Mouse (Mus musculus) liver, embryonic 15.5 days (tissue): Measurements from ENCODE around the gene Mpi. TPM values are rescaled to one million over a fixed set of nuclear protein-coding genes. Genes with fewer than 3 reads are reported as not detected.
A peak's percentile ranks its signal among the peaks of the same experiment; 100 is the strongest.

ENCODE experiments used
- ATAC-seq: fragments of 200-750 bp; cut with Nextera tagmentation; 2 replicates; pipeline ENCODE4 v1.8.0; 2017; ENCODE audit warnings: moderate number of reproducible peaks, mild to moderate bottlenecking, moderate library complexity; ENCODE audit not compliant: insufficient read depth
- H3K27ac ChIP-seq: fragments of 300-500 bp; sonication (generic); replicated peaks from 2 replicates; pipeline ENCODE4 v1.5.1; 2015; ENCODE audit warnings: mild to moderate bottlenecking, inconsistent platforms
- H3K27me3 ChIP-seq: fragments of 300-500 bp; sonication (generic); 2 replicates; pipeline ENCODE4 v1.6.1; 2015; ENCODE audit warnings: mild to moderate bottlenecking, inconsistent platforms
- H3K36me3 ChIP-seq: fragments of 300-500 bp; sonication (generic); replicated peaks from 2 replicates; pipeline ENCODE4 v1.6.1; 2015; ENCODE audit warnings: moderate library complexity, mild to moderate bottlenecking, inconsistent platforms
- H3K4me1 ChIP-seq: fragments of 300-500 bp; sonication (generic); replicated peaks from 2 replicates; pipeline ENCODE4 v1.6.1; 2015; ENCODE audit warnings: inconsistent platforms
- H3K4me2 ChIP-seq: fragments of 300-500 bp; sonication (generic); 2 replicates; pipeline ENCODE4 v1.6.1; 2015; ENCODE audit warnings: moderate library complexity, mild to moderate bottlenecking, inconsistent platforms
- H3K4me3 ChIP-seq: fragments of 300-500 bp; sonication (generic); replicated peaks from 2 replicates; pipeline ENCODE4 v1.5.1; 2015; ENCODE audit warnings: mild to moderate bottlenecking, inconsistent platforms
- H3K9ac ChIP-seq: fragments of 300-500 bp; sonication (generic); 2 replicates; pipeline ENCODE4 v1.6.1; 2015; ENCODE audit warnings: moderate library complexity, mild to moderate bottlenecking, inconsistent platforms
- H3K9me3 ChIP-seq: fragments of 300-500 bp; sonication (generic); replicated peaks from 2 replicates; pipeline ENCODE4 v1.6.1; 2016; ENCODE audit warnings: inconsistent platforms
- WGBS: fragments of 180-500 bp; shearing (Covaris S2); methylation state at CpG from one replicate; pipeline ENCODE4 v1.1.7; 2015; ENCODE audit warnings: mixed read lengths; ENCODE audit not compliant: insufficient replicate concordance; 5-methylcytosine and 5-hydroxymethylcytosine counted together
- polyA plus RNA-seq: library from polyadenylated mRNA; unstranded; fragments of >200 nt; fragmentation: Nextera tagmentation; extraction: Ambion mirVana; gene quantifications from 2 replicates; pipeline ENCODE4 v1.2.1, GENCODE M21; 2015

Mpi gene
- 11.9 and 12.5 TPM in 2 replicates for polyA plus RNA-seq

DNA sequence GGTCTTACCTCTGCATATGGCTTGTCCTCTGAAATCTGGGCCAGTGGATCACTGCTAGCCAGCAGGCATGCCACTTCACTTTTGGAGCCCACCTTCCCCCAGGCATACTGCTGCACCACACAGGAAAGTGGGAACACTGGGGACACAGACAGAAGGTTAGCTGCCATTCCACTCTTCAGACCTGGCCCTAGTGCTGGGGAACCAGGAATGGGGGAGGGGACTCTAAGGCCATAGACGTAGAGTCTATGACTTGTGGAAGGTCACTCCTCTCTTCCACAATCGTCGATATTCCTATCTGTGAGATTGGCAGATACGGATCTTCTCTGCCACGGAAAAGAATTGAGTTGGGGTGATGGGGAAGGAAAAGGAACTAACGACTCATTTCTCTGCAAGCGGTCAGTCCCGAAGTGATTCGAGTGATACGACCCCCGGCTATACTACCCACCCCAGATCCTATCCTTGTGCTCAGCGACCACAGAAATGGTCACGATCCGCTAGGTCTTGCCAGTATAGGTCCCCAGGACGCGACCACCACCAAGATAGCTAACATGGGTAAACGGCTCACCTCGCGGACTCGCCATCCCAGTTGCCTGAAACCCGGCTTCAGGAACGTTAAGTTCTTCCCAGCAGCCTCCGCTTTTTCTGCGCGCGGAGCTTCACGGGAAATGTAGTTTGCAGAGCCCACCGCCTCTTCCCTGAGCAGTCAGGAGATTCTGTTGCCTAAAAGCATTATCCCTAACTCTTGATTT, at the start of gene Mpi:
TSS of gene Mpi (minus strand) at position 625 of the 749 bp plus-strand sequence.
- Histone ChIP-seq H3K4me1 (peaks cover 32% of the 10 kb centered on the region), H3K9ac (peak within 1 kb of the TSS; percentile 62), H3K27me3 (no peaks in the 10 kb centered on the region), H3K36me3 (peaks cover 12% of the 10 kb centered on the region; the same call in 1 of the 2 replicates), H3K9me3 (no peaks in the 10 kb centered on the region), H3K4me3 (peak within 1 kb of the TSS; percentile 68), H3K27ac (no peak within 1 kb of the TSS), H3K4me2 (peak within 1 kb of the TSS; percentile 77)
- ATAC-seq, result no peak; the same call in 1 of the 2 replicates
- under 1% methylated on average over 28 of the region's 28 CpGs for WGBS

DNA sequence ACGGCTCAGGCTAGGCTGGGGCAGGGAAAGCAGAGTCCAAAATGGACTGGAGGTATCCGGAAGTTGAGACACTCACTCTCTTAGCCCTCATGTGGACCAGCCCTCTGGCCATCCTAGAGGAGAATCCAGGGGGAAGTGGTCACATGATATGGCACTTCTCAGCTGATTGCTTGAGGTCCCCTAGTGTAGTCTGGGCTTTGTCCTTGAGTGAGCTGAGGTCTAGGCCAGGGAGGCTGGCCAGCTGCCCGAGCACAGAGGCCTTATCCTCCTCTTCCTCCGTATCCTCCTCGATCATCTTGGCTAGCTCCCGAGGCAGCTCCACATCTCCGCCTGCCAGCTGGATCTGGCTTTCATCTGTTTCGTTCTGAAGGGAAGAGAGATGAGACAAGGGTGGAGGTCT, 49.5 kb upstream of the Mpi start:
- Histone ChIP-seq H3K4me2 (no peak overlapping the region), H3K27me3 (peaks cover 42% of the 10 kb centered on the region), H3K4me3 (no peak overlapping the region), H3K9me3 (no peaks in the 10 kb centered on the region), H3K9ac (no peak overlapping the region), H3K4me1 (peaks cover 11% of the 10 kb centered on the region), H3K27ac (no peak overlapping the region), H3K36me3 (no peaks in the 10 kb centered on the region)
- WGBS, result 58% methylated on average over 8 of the region's 8 CpGs
- no peak for ATAC-seq

DNA sequence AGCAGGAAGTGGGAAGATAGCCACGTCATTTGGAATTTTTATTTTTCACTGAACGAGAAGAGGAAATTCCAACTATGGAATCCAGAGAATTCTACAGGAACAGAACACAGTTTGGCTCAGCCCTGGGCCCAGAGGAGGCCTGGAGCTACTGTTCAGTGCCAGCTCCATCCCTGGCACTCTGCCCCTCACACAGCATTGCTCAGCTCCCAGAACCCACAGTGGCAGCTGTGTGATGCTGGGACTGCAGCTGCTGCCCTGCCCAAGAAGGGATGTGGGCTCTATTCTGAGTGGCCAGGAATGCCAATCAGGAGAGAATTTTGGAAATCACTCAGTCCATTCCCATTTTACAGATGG, 48.8 kb upstream of the Mpi start:
- Histone ChIP-seq H3K9me3 (no peaks in the 10 kb centered on the region), H3K27me3 (peaks cover 35% of the 10 kb centered on the region), H3K9ac (no peak overlapping the region), H3K4me1 (peaks cover 11% of the 10 kb centered on the region), H3K36me3 (no peaks in the 10 kb centered on the region), H3K4me3 (no peak overlapping the region), H3K4me2 (no peak overlapping the region), H3K27ac (no peak overlapping the region)
- WGBS, result 49% methylated on average over 2 of the region's 2 CpGs
- no peak for ATAC-seq

DNA sequence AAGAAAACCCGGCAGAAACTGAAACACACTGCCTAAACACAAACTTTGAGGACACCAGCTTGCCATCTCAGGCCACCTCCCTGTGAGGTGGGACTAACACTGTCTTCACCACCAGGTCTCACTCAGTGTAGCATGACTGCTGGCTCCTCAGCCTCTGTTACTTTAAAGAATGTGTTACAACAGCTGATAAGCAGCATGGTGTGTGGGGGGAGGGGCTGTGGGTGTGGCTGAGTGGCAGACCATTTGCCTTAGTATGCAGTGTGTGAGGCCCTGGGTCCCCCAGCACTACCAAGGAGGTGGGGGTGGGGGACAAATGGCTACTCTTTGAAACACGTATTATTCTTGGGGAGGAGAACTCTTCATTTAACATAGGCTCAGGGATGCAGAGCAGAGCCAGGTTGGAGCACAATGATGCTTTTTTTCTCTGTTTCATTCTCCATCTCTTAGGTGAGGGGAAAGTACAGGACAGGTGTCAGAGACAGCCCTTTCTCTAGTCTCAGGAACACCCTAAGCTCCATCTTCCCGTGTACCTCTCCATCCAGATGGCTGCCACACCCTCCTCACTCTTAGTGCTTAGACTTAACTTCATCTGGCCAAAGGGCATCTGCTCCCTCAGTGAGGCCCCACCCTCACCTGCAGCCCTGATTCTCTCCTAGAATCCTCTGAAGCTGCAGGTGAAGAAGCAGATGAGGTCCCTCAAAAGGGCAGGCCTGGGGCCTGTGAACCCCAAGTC, 48.2 kb upstream of the Mpi start:
- H3K9me3 ChIP-seq, result no peaks in the 10 kb centered on the region
- no peak overlapping the region for H3K9ac ChIP-seq
- 15% methylated on average over 3 of the region's 3 CpGs for WGBS
- H3K36me3 ChIP-seq, result no peaks in the 10 kb centered on the region
- ATAC-seq, result no peak
- peaks cover 29% of the 10 kb centered on the region for H3K27me3 ChIP-seq
- H3K4me2 ChIP-seq, result no peak overlapping the region
- H3K4me1 ChIP-seq, result peaks cover 11% of the 10 kb centered on the region
- H3K27ac ChIP-seq, result no peak overlapping the region
- no peak overlapping the region for H3K4me3 ChIP-seq

DNA sequence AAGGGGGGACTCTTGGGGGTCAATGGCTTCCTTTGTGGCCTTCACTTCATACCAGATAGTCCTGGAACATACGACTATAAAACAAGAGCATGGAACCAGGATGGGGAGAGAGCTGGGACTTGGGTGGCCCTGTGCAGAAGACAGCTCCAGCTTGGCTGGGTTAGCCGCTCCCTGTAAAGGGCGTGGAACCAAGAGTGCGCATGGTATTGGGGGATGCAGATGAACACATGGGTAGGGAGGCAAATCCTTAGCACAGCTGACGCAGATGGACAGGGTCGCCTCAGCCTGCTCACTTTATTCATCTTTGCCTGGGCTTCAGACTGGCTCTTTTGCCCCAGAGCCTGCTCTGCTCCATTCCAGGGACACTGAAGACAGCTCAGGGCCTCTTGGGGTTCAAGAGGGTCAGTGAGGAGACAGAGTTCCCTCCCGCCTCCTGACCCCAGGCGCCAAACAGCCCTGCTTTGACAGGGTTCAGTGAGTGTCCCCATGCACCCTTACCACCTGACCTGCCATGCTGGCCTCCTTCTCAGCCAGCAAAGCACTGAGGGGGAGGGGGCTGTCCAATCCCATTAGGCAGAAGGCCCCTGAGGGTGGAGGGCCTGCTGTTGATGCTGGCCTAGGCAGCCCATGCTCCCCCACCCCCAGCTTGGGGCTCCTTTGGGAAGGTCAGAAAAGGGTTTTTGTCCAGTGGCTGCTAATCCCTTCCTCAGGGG, 46.4 kb upstream of the Mpi start:
- Histone ChIP-seq H3K9ac (no peak overlapping the region), H3K27me3 (peaks cover 13% of the 10 kb centered on the region), H3K4me2 (no peak overlapping the region), H3K4me1 (peaks cover 16% of the 10 kb centered on the region), H3K4me3 (no peak overlapping the region), H3K27ac (no peak overlapping the region), H3K9me3 (no peaks in the 10 kb centered on the region), H3K36me3 (peaks cover 3% of the 10 kb centered on the region; the same call in 1 of the 2 replicates)
- ATAC-seq, result no peak
- 55% methylated on average over 8 of the region's 8 CpGs for WGBS

DNA sequence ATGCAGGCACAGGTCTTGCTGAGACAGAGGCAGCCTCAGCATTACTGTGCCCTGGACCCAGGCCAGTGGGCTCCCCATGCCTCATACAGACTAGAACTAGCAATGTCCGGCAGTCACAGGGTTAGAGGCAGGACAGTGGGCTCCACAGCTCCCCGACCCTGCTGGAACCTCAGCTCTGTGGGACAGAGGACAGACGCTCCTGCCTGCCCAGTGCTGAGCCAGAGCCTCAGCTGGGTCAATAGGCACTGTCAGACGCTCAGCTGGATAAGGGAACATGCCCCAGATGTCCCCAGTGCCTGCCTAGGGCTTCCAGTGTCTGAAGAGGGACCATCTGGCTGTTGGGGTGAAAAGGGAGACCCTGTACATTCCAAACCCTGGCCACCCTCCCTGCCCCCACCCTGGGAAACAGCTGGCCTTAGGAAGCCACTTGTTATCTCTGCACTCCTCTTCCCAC, 45.4 kb upstream of the Mpi start:
- H3K4me1 ChIP-seq, result peaks cover 21% of the 10 kb centered on the region
- no peak overlapping the region for H3K27ac ChIP-seq
- H3K27me3 ChIP-seq, result peaks cover 8% of the 10 kb centered on the region; the same call in 1 of the 2 replicates
- ATAC-seq, result no peak
- peaks cover 9% of the 10 kb centered on the region; the same call in 1 of the 2 replicates for H3K36me3 ChIP-seq
- no peak overlapping the region for H3K4me3 ChIP-seq
- H3K9ac ChIP-seq, result no peak overlapping the region
- H3K4me2 ChIP-seq, result no peak overlapping the region
- 30% methylated on average over 4 of the region's 4 CpGs for whole genome bisulfite sequencing
- H3K9me3 ChIP-seq, result no peaks in the 10 kb centered on the region

DNA sequence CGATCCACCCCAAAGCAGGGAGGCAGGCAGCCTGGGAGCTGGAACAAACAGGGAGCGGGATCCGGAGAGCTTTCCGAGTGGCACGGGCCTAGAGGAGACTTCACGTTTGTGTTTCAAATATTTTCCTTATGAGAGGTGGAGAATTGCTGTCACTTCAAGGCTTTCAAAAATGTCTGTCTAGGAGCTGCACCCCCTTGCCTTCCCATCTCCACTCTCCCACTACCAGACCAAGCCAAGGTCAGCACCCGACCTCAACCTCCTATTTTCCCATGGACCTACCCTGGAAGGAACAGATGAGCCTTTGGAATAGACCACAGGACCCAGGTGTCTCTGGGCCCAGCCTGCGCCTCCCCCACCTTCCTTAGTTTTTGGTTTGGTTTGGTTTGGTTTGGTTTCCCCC, 44.7 kb upstream of the Mpi start:
- peaks cover 5% of the 10 kb centered on the region; the same call in 1 of the 2 replicates for H3K27me3 ChIP-seq
- WGBS, result 74% methylated on average over 8 of the region's 8 CpGs
- peaks cover 12% of the 10 kb centered on the region; the same call in 1 of the 2 replicates for H3K36me3 ChIP-seq

DNA sequence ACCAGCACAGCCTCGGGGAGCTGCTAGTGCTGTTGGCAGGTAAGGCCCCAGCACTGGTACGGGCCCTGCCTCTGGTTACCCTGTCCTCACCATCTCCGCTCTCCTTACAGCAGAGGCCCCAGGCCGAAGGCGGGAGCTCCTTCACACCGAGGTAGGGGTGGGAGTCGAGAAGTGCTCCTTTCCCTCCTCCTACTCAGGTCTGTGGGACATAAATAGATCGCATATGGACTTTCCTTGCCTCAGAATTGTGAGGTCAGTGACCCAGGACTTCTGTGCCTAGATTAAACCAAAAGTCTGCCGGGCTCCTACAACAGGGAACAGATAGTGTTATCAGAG, 41.6 kb upstream of the Mpi start:
- no peak overlapping the region for H3K27ac ChIP-seq
- H3K4me3 ChIP-seq, result no peak overlapping the region
- peaks cover 14% of the 10 kb centered on the region; the same call in 1 of the 2 replicates for H3K36me3 ChIP-seq
- H3K4me1 ChIP-seq, result peaks cover 22% of the 10 kb centered on the region
- H3K9me3 ChIP-seq, result no peaks in the 10 kb centered on the region
- no peak for ATAC-seq
- WGBS, result 66% methylated on average over 9 of the region's 9 CpGs
- no peak overlapping the region for H3K9ac ChIP-seq
- no peak overlapping the region for H3K4me2 ChIP-seq
- no peaks in the 10 kb centered on the region for H3K27me3 ChIP-seq

More for the DNA sequence above, 44.7 kb upstream of the Mpi start:
- H3K4me1 ChIP-seq, result peaks cover 21% of the 10 kb centered on the region
- no peak overlapping the region for H3K4me3 ChIP-seq
- no peak for ATAC-seq
- no peak overlapping the region for H3K4me2 ChIP-seq
- H3K9ac ChIP-seq, result no peak overlapping the region
- H3K27ac ChIP-seq, result no peak overlapping the region
- H3K9me3 ChIP-seq, result no peaks in the 10 kb centered on the region

DNA sequence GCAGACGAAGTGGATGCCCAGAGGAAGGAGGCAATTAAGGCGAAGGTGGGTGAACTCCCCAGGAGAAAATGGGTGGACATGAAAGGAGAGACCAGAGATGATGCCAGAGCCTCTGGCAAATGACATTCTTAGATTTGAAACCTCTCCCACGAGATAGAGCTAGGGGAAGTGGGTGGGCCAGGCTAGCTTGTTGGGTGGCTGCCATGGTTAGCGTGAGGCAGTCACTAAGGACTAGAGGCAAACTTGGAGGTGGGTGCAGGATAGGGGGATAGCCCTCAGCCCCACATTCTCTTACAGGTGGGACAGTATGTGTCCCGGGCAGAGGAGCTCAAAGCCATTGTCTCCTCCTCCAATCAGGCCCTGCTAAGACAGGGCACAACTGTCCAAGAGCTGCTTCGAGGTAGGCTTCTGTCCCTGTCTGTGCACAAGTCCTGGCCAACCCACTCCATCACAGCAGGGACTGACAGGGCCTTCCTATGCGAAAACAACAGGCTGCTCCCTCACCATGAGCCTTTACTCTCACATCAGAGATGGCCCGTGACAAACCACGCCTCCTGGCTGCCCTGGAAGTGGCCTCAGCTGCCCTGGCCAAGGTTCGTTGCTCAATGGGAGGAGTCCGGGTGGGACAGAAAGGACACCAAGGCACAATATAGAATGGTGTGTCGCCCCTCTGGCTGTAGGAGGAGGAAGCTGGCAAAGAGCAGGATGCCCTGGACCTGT, 41.1 kb upstream of the Mpi start:
- Histone ChIP-seq H3K27ac (no peak overlapping the region), H3K9ac (no peak overlapping the region), H3K4me3 (no peak overlapping the region), H3K4me2 (no peak overlapping the region), H3K36me3 (peaks cover 14% of the 10 kb centered on the region; the same call in 1 of the 2 replicates), H3K27me3 (no peaks in the 10 kb centered on the region), H3K4me1 (peaks cover 27% of the 10 kb centered on the region), H3K9me3 (no peaks in the 10 kb centered on the region)
- 64% methylated on average over 12 of the region's 12 CpGs for WGBS
- no peak for ATAC-seq

DNA sequence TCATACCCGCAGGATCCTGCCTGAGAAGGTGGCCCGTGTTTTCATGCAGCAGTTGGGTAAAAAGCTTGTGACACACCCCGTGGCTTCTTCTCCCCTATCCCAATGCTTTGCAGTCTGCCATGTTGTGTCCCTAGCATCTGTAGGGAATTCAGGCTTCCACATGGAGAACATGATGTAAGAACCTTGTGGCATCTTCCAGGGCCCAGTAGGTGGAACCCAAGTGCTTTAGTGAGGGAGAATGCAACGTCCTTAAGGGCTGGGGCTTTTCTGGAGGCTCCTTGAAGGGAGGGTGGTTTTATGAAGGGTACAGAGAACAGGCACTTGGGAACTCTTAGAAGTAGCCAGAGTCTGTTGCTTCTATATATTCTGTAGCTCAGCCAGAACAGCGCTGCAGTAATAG, 38.2 kb upstream of the Mpi start:
- Histone ChIP-seq H3K27ac (no peak overlapping the region), H3K4me1 (peaks cover 30% of the 10 kb centered on the region), H3K4me2 (no peak overlapping the region), H3K4me3 (no peak overlapping the region), H3K9ac (no peak overlapping the region), H3K27me3 (no peaks in the 10 kb centered on the region), H3K36me3 (peaks cover 25% of the 10 kb centered on the region), H3K9me3 (no peaks in the 10 kb centered on the region)
- WGBS, result 50% methylated on average over 5 of the region's 5 CpGs
- no peak for ATAC-seq
